Mouse (Mus musculus) CH12.LX (cell line): ENCODE data around the gene Gpx3. TPM values are rescaled to one million over a fixed set of nuclear protein-coding genes. Genes with fewer than 3 reads are reported as not detected.

Experiments used
- DNase-seq: peaks from one replicate; pipeline ENCODE4 v3.0.0-alpha.2; 2013; ENCODE audit errors: extremely low read depth
- H3K27ac ChIP-seq: 2 replicates; pipeline ENCODE4 v1.5.1; 2012; ENCODE audit warnings: low read depth, mild to moderate bottlenecking, control low read depth, moderate library complexity; ENCODE audit not compliant: insufficient read depth
- H3K27me3 ChIP-seq: replicated peaks from 2 replicates; pipeline ENCODE3; 2012; ENCODE audit warnings: inconsistent platforms
- H3K36me3 ChIP-seq, 2 experiments: replicated peaks in 1 of 2; 2 replicates each; pipeline versions ENCODE3 to v1.6.1; 2012; ENCODE audit warnings: inconsistent platforms in 1 of 2, low read length in 1 of 2, mild to moderate bottlenecking in 1 of 2, mixed read lengths in 1 of 2, moderate library complexity in 1 of 2; ENCODE audit not compliant: control insufficient read depth in 1 of 2, insufficient read depth in 1 of 2
- H3K4me1 ChIP-seq, 2 experiments: 2 replicates each; pipeline ENCODE4 v1.6.1; 2012; ENCODE audit warnings: inconsistent platforms in 1 of 2, moderate library complexity in 1 of 2; ENCODE audit not compliant: insufficient read depth in 2 of 2, control insufficient read depth in 1 of 2
- H3K4me2 ChIP-seq: 2 replicates; pipeline ENCODE4 v1.6.1; 2012; ENCODE audit warnings: low read depth, mild to moderate bottlenecking, control low read depth; ENCODE audit not compliant: poor library complexity, insufficient read depth, severe bottlenecking
- H3K4me3 ChIP-seq, 3 experiments: fragments of 150-350 bp in 1 of 3; sonication (generic) in 1 of 3; replicated peaks in 1 of 3; 2 replicates each; pipeline versions ENCODE3 to v1.5.1; 2011 to 2012; ENCODE audit warnings: low read depth in 2 of 3, low read length in 2 of 3, mild to moderate bottlenecking in 2 of 3, moderate library complexity in 2 of 3, control low read depth in 1 of 3, improper control_type of control experiment in 1 of 3, inconsistent platforms in 1 of 3, mixed read lengths in 1 of 3; ENCODE audit not compliant: poor library complexity in 1 of 3
- H3K79me2 ChIP-seq: replicated peaks from 2 replicates; pipeline ENCODE4 v1.6.1; 2012; ENCODE audit warnings: mild to moderate bottlenecking, moderate library complexity; ENCODE audit not compliant: control insufficient read depth, poor library complexity, insufficient read depth, severe bottlenecking; ENCODE audit errors: extremely low read depth
- H3K9ac ChIP-seq: 2 replicates; pipeline ENCODE4 v1.6.1; 2012; ENCODE audit warnings: low read depth, mild to moderate bottlenecking, control low read depth, moderate library complexity; ENCODE audit not compliant: insufficient read depth
- H3K9me3 ChIP-seq: replicated peaks from 2 replicates; pipeline ENCODE3; 2012; ENCODE audit warnings: low read length, inconsistent platforms, mixed read lengths
- CHD2 ChIP-seq: IDR thresholded peaks from 2 replicates; pipeline ENCODE4 v1.6.1; 2011; ENCODE audit warnings: low read length, improper control_type of control experiment
- CTCF ChIP-seq, 2 experiments: IDR thresholded peaks in 1 of 2; conservative IDR thresholded peaks in 1 of 2; 2 replicates each; pipeline ENCODE4 v1.5.1; 2011 to 2012; ENCODE audit warnings: low read depth in 2 of 2, low read length in 2 of 2, improper control_type of control experiment in 1 of 2, inconsistent platforms in 1 of 2, mild to moderate bottlenecking in 1 of 2, moderate library complexity in 1 of 2
- ELF1 ChIP-seq: IDR thresholded peaks from 2 replicates; pipeline ENCODE4 v1.6.1; 2014; ENCODE audit warnings: low read depth, mild to moderate bottlenecking, inconsistent platforms, low read length, improper control_type of control experiment
- ETS1 ChIP-seq: conservative IDR thresholded peaks from 2 replicates; pipeline ENCODE4 v1.6.1; 2012; ENCODE audit warnings: low read depth, mild to moderate bottlenecking, inconsistent platforms, low read length, improper control_type of control experiment, moderate library complexity
- MXI1 ChIP-seq: IDR thresholded peaks from 2 replicates; pipeline ENCODE4 v1.6.1; 2011; ENCODE audit warnings: mild to moderate bottlenecking, low read depth, low read length, improper control_type of control experiment
- MYC ChIP-seq: IDR thresholded peaks from 2 replicates; pipeline ENCODE4 v1.6.1; 2011; ENCODE audit warnings: low read depth, mild to moderate bottlenecking, improper control_type of control experiment, low read length
- NELFE ChIP-seq: IDR thresholded peaks from 2 replicates; pipeline ENCODE4 v1.6.1; 2011; ENCODE audit warnings: low read depth, low read length, improper control_type of control experiment
- NRF1 ChIP-seq: IDR thresholded peaks from 2 replicates; pipeline ENCODE4 v1.6.1; 2014; ENCODE audit warnings: low read depth, mild to moderate bottlenecking, inconsistent platforms, low read length, improper control_type of control experiment, moderate library complexity
- RCOR1 ChIP-seq: conservative IDR thresholded peaks from 2 replicates; pipeline ENCODE4 v1.6.1; 2012; ENCODE audit warnings: low read depth, mild to moderate bottlenecking, inconsistent platforms, low read length, improper control_type of control experiment
- SMC3 ChIP-seq: IDR thresholded peaks from 2 replicates; pipeline ENCODE4 v1.6.1; 2011; ENCODE audit warnings: low read depth, low read length, improper control_type of control experiment
- TBP ChIP-seq: conservative IDR thresholded peaks from 2 replicates; pipeline ENCODE4 v1.6.1; 2011; ENCODE audit warnings: low read depth, low read length, improper control_type of control experiment
- TCF12 ChIP-seq: IDR thresholded peaks from 2 replicates; pipeline ENCODE4 v1.6.1; 2014; ENCODE audit warnings: low read depth, mild to moderate bottlenecking, inconsistent platforms, low read length, improper control_type of control experiment
- UBTF ChIP-seq: IDR thresholded peaks from 2 replicates; pipeline ENCODE4 v1.6.1; 2012; ENCODE audit warnings: low read depth, mild to moderate bottlenecking, inconsistent platforms, low read length, improper control_type of control experiment, moderate library complexity
- USF1 ChIP-seq: IDR thresholded peaks from 2 replicates; pipeline ENCODE4 v1.6.1; 2014; ENCODE audit warnings: low read depth, mild to moderate bottlenecking, inconsistent platforms, low read length, improper control_type of control experiment
- USF2 ChIP-seq: conservative IDR thresholded peaks from 2 replicates; pipeline ENCODE4 v1.6.1; 2011; ENCODE audit warnings: low read depth, low read length, improper control_type of control experiment
- ZKSCAN1 ChIP-seq: IDR thresholded peaks from 2 replicates; pipeline ENCODE4 v1.6.1; 2012; ENCODE audit warnings: low read depth, inconsistent platforms, low read length, improper control_type of control experiment, borderline replicate concordance
- dilution Hi-C: fragments of 300-500 bp; cut with MboI; formaldehyde crosslinking; loops from 2 replicates; pipeline ENCODE4 v1.14.3; 2020; ENCODE audit warnings: low sequenced_read_pairs; ENCODE audit not compliant: extremely low pct_unique_long_range_greater_than_20kb, extremely low pct_ligation_motif_present
- in situ Hi-C: fragments of 300-500 bp; cut with MboI; formaldehyde crosslinking; loops from 3 replicates; pipeline ENCODE4 v1.14.3; 2019; ENCODE audit warnings: low sequenced_read_pairs, low pct_ligation_motif_present, low pct_unique_long_range_greater_than_20kb, mixed read lengths
- polyA plus RNA-seq: library from polyadenylated mRNA; unstranded; fragments of >175 nt; gene quantifications from 2 replicates; pipeline ENCODE4 v1.2.1, GENCODE M21; 2012; ENCODE audit warnings: low read depth; ENCODE audit not compliant: insufficient read length
- total RNA-seq, 2 experiments: library from RNA; depleted of rRNA; stranded (reverse); fragments of 300-350 nt in 1 of 2; fragments of >200 nt in 1 of 2; gene quantifications; 2 replicates each; pipeline ENCODE4 v1.2.3; 2012 to 2014

Gpx3 gene
- total and polyA plus RNA-seq, 3 experiments, result 0.63 TPM; not detected in 2

DNA sequence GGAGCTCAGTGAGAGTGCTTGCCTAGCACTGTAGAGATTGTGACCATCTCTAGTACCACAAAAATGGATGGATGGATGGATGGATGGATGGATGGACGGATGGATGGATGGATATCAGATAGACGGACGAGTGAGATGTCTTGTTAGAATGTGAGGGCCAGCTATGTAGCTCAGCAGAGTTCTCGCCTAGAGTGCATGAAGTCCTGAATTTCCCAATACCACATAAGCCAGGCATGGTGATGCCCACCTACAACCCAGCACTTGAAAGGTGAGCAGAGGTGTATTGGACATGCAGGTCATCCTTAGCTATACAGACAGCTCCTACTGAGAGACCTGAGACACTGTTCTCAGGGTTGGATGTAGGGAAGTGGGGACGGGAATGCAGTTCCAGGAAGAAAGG is 10.9 kb upstream of the Gpx3 start:
- Histone ChIP-seq H3K4me3 (no peak overlapping the region), H3K36me3 (no peaks in the 10 kb centered on the region), H3K79me2 (no peaks in the 10 kb centered on the region), H3K9ac (no peak overlapping the region), H3K4me2 (no peak overlapping the region), H3K27ac (no peak overlapping the region), H3K4me1 (peaks cover 0 to 2% of the 10 kb centered on the region in 2 experiments; a peak in 1 of 4 replicates), H3K27me3 (no peaks in the 10 kb centered on the region), H3K9me3 (no peaks in the 10 kb centered on the region)
- in situ Hi-C loops (loop anchor here (25.0 kb wide), 1 partner anchor 496 kb away; no protein-coding TSS in a partner anchor), dilution Hi-C loops (no loop called here)
- TF ChIP-seq TCF12, result no peak
- TF ChIP-seq MXI1, result no peak
- TF ChIP-seq NELFE, result no peak
- TF ChIP-seq ZKSCAN1, result no peak
- no peak for TF ChIP-seq CHD2
- TF ChIP-seq TBP, result no peak
- TF ChIP-seq NRF1, result no peak
- no peak for DNase-seq

DNA sequence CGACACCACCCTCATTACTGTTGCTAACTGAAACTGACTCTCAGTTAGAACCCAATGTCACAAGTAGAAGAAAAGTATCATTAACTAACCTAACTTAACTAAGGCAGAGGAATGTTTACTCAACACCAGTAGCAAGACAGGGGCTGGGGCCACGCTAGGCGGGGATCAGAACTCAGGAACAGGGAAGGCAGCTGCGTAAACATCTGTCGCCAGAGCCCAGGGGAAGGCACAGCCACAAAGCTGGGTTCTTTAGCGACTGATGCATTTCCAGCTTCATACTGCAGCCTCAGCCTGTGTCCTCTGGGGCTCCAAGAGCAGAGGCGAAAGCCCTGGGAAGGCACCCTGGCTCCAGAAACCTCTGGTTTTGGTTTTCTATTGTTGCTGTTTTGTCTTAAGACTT is 10.2 kb upstream of the Gpx3 start:
- H3K4me3 ChIP-seq, result no peak overlapping the region
- in situ Hi-C loops (loop anchor here (25.0 kb wide), 1 partner anchor 495 kb away; no protein-coding TSS in a partner anchor), dilution Hi-C loops (no loop called here)
- peaks cover 0 to 2% of the 10 kb centered on the region in 2 experiments; a peak in 1 of 4 replicates for H3K4me1 ChIP-seq
- no peak overlapping the region for H3K9ac ChIP-seq
- no peak overlapping the region for H3K27ac ChIP-seq
- TF ChIP-seq SMC3, result no peak
- TF ChIP-seq MXI1, result no peak
- TF ChIP-seq RCOR1, result no peak
- no peak for TF ChIP-seq ELF1
- TF ChIP-seq USF1, result no peak
- TF ChIP-seq UBTF, result no peak
- TF ChIP-seq USF2, result no peak
- no peak for TF ChIP-seq CTCF (conservative IDR thresholded peaks at IDR 0.05 in 1 of 2, IDR thresholded peaks at IDR 0.05 in 1 of 2; ENCODE audit: low read depth in 2 of 2, low read length in 2 of 2)
- no peak for TF ChIP-seq ETS1
- TF ChIP-seq MYC, result no peak
- no peak for DNase-seq
- no peaks in the 10 kb centered on the region for H3K36me3 ChIP-seq
- H3K79me2 ChIP-seq, result no peaks in the 10 kb centered on the region
- no peaks in the 10 kb centered on the region for H3K9me3 ChIP-seq
- H3K4me2 ChIP-seq, result no peak overlapping the region
- H3K27me3 ChIP-seq, result no peaks in the 10 kb centered on the region
